Mouse (Mus musculus) G1E (cell line): ENCODE results near the gene E330009J07Rik.

ENCODE experiments used
- CTCF ChIP-seq: IDR thresholded peaks from 2 replicates; pipeline ENCODE4 v1.5.1; 2012; ENCODE audit warnings: low read depth, low read length, inconsistent platforms, mixed read lengths
- GATA2 ChIP-seq: IDR thresholded peaks from 2 replicates; pipeline ENCODE4 v1.6.1; 2012; ENCODE audit warnings: low read depth, low read length, inconsistent platforms, borderline replicate concordance

- no peak for TF ChIP-seq GATA2
- TF ChIP-seq CTCF: no peak
Measured at GRCm38 (mm10) chr6:40431812-40432211, 4.1 kb downstream of the E330009J07Rik start.
